Mouse (Mus musculus) midbrain, embryonic 10.5 days (tissue): ENCODE measurements around the gene Sox13. TPM values are rescaled to one million over a fixed set of nuclear protein-coding genes. Genes with fewer than 3 reads are reported as not detected.

Source experiments
- DNase-seq: peaks from one replicate; pipeline ENCODE4 v3.0.0-alpha.2; 2017; ENCODE audit warnings: low spot score
- H3K27ac ChIP-seq: fragments of 300-500 bp; sonication (generic); replicated peaks from 2 replicates; pipeline ENCODE4 v1.5.1; 2016; ENCODE audit warnings: mild to moderate bottlenecking
- H3K27me3 ChIP-seq: fragments of 300-500 bp; sonication (generic); 2 replicates; pipeline ENCODE4 v1.6.1; 2016; ENCODE audit warnings: low read depth, mild to moderate bottlenecking; ENCODE audit not compliant: poor library complexity, severe bottlenecking
- H3K36me3 ChIP-seq: fragments of 300-500 bp; sonication (generic); 2 replicates; pipeline ENCODE4 v1.6.1; 2016; ENCODE audit warnings: mild to moderate bottlenecking, moderate library complexity
- H3K4me1 ChIP-seq: fragments of 300-500 bp; sonication (generic); 2 replicates; pipeline ENCODE4 v1.6.1; 2016
- H3K4me3 ChIP-seq: fragments of 300-500 bp; sonication (generic); 2 replicates; pipeline ENCODE4 v1.5.1; 2016; ENCODE audit warnings: mild to moderate bottlenecking, moderate library complexity
- H3K9me3 ChIP-seq: fragments of 300-500 bp; sonication (generic); replicated peaks from 2 replicates; pipeline ENCODE4 v1.6.1; 2016; ENCODE audit warnings: mild to moderate bottlenecking
- WGBS: fragments of 180-500 bp; shearing (Covaris S2); methylation state at CpG from one replicate; pipeline ENCODE4 v1.1.7; 2016; 5-methylcytosine and 5-hydroxymethylcytosine counted together
- polyA plus RNA-seq: library from polyadenylated mRNA; unstranded; fragments of >200 nt; fragmentation: Nextera tagmentation; extraction: Ambion mirVana; gene quantifications from 2 replicates; pipeline ENCODE4 v1.2.1, GENCODE M21; 2016

The Sox13 gene
- polyA plus RNA-seq, 1 experiment from 2014 or later = 28.5 TPM

DNA sequence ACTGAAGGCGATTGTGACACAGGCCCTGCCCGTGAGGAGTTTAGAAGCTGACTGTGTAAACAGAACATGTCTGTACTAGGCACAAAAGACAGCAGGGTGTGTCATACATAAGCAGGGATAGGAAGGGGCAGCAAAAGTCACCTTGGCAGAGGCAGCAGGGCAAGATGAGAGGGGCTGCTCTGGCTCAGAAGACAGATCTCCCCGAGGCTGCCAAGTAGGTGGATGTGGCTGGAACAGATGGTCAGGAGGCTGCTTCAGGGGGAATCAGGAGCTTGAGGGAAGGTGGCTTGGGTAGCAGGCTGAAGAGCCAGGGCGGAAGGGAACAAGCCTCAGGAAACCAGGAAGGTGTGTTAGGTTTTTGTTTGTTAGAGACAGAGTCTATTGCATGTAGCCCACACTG is 53.8 kb downstream of the Sox13 start:
- Histone ChIP-seq H3K9me3 (no peaks in the 10 kb centered on the region), H3K27me3 (peaks cover 44% of the 10 kb centered on the region), H3K4me1 (peaks cover 45% of the 10 kb centered on the region), H3K4me3 (no peak overlapping the region), H3K27ac (no peak overlapping the region), H3K36me3 (no peaks in the 10 kb centered on the region)
- 83% methylated on average over 4 of the region's 4 CpGs for WGBS
- no peak for DNase-seq

GRCm38 (mm10) chr1:133368644-133369043 is 55.5 kb downstream of the Sox13 start:
- WGBS = 55% methylated on average over 10 of the region's 10 CpGs
- Histone ChIP-seq H3K27ac (0 out of 2 replicates have a peak overlapping the region, but pooled peaks have one; percentile 69), H3K4me3 (no peak overlapping the region), H3K36me3 (no peaks in the 10 kb centered on the region), H3K27me3 (peaks cover 61% of the 10 kb centered on the region), H3K9me3 (no peaks in the 10 kb centered on the region), H3K4me1 (peaks cover 60% of the 10 kb centered on the region)
- no peak for DNase-seq

DNA sequence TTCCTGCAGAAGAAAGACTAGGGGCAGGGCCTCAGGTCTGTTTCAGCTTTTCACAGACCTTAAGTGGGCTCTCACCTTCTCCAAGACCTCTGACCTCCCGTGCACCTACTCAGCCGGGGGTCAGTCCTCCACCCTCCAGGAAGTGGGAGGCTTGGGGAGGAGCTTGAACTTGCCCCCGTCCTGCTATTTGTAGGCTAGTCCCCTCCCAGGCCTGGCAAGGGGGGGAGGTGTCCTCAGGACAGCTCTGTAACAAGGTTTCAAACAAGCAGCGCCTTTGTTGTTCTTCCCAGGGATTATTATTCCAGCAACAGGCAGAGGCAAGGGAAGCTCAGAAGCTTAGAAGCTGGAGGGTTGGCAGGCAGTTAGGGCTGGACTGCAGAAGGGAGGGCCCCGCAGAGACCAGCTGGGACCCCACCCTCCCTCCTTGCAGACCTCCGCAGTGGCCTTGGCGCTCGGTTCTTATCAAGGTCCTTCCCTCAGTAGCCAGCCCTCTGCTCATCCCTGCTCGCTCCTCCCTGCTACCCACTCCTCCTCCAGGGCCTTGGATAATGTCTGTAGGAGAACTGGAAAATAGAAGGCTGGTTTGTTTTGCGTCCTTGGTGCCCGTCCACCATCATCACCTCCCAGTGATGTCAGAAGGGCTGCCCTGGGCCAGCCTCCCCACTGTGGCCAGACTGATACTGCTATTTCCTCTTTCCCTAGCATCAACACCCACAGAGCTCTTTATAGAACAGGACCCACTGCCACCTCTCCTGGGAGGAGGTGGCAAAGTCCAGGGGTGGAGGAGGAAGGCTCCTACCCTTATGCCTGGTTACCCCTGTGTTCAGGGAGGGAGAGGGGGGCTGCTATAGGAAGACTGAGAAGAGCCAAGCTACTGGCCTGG is 56.3 kb downstream of the Sox13 start:
- H3K4me3 ChIP-seq = no peak overlapping the region
- WGBS = 11% methylated on average over 11 of the region's 11 CpGs
- peaks cover 68% of the 10 kb centered on the region for H3K27me3 ChIP-seq
- H3K9me3 ChIP-seq = no peaks in the 10 kb centered on the region
- peak; percentile 28 for DNase-seq
- H3K4me1 ChIP-seq = peaks cover 62% of the 10 kb centered on the region
- peak overlapping the region; percentile 69 for H3K27ac ChIP-seq
- no peaks in the 10 kb centered on the region for H3K36me3 ChIP-seq

- peak overlapping the region; percentile 69; the same call in 1 of the 2 replicates for H3K27ac ChIP-seq
- no peak overlapping the region for H3K4me3 ChIP-seq
- 54% methylated on average over 10 of the region's 10 CpGs for WGBS
- H3K27me3 ChIP-seq = peaks cover 76% of the 10 kb centered on the region
- no peaks in the 10 kb centered on the region for H3K9me3 ChIP-seq
- H3K4me1 ChIP-seq = peaks cover 55% of the 10 kb centered on the region
- no peak for DNase-seq
- H3K36me3 ChIP-seq = no peaks in the 10 kb centered on the region
Measured at GRCm38 (mm10) chr1:133366951-133367605, 57.1 kb downstream of the Sox13 start.

- H3K36me3 ChIP-seq = no peaks in the 10 kb centered on the region
- H3K9me3 ChIP-seq = no peaks in the 10 kb centered on the region
- H3K4me1 ChIP-seq = peaks cover 49% of the 10 kb centered on the region
- H3K27ac ChIP-seq = no peak overlapping the region
- 39% methylated on average over 2 of the region's 2 CpGs for WGBS
- no peak for DNase-seq
- no peak overlapping the region for H3K4me3 ChIP-seq
- peaks cover 76% of the 10 kb centered on the region for H3K27me3 ChIP-seq
Measured at GRCm38 (mm10) chr1:133364890-133365289, 59.3 kb downstream of the Sox13 start.

GRCm38 (mm10) chr1:133364022-133364630 is 60.1 kb downstream of the Sox13 start:
- 4% methylated on average over 27 of the region's 27 CpGs for WGBS
- H3K27me3 ChIP-seq = peaks cover 75% of the 10 kb centered on the region
- H3K4me1 ChIP-seq = peaks cover 49% of the 10 kb centered on the region

DNA sequence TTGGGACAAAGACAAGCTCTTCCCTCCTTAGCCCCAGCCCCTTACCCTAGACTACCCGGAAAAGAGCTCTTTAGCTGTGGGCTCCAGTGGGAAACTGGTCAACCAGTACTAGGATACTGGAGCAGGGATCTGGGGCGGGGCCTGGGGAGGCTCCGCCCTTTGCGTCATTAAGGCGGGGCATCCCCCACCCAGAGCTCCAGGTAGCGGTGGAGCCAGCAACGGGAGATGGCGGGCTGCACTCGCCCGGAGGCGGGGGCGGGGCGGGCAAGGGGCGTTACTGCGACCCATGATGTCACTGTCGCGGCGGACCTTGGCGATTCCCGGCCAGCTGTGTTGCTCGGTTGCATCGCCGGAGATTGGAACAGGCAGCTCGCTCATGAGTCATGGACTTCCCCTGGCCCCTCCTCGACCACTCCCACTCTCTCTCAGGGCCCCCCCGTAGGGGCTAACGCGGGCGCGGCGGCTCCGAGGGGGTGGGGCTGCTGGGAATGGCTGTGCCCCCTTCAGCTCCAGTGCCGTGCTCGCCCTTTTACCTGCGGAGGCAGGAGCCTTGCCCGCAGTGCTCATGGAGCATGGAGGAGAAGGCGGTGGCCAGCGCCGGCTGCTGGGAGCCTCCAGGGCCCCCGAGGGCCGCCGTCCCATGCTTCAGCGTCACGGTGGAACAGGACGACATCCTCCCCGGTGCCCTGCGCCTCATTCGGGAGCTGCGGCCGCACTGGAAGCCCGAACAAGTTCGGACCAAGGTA is 60.7 kb downstream of the Sox13 start, which contains the start of gene Etnk2:
TSS of gene Etnk2 (plus strand) at position 297 of the 746 bp plus-strand sequence.
- Histone ChIP-seq H3K27ac (peak within 1 kb of the TSS; percentile 78), H3K36me3 (no peaks in the 10 kb centered on the region), H3K27me3 (peaks cover 76% of the 10 kb centered on the region), H3K9me3 (no peaks in the 10 kb centered on the region), H3K4me1 (peaks cover 43% of the 10 kb centered on the region), H3K4me3 (peak within 1 kb of the TSS; percentile 84)
- under 1% methylated on average over 52 of the region's 52 CpGs for WGBS
- peak; percentile 84 for DNase-seq

More at GRCm38 (mm10) chr1:133364022-133364630, 60.1 kb downstream of the Sox13 start:
- Histone ChIP-seq H3K9me3 (no peaks in the 10 kb centered on the region), H3K27ac (peak overlapping the region; percentile 78), H3K36me3 (no peaks in the 10 kb centered on the region), H3K4me3 (peak overlapping the region; percentile 84)
- no peak for DNase-seq

- H3K9me3 ChIP-seq = no peaks in the 10 kb centered on the region
- no peak overlapping the region for H3K27ac ChIP-seq
- 90% methylated on average over 5 of the region's 5 CpGs for WGBS
- H3K27me3 ChIP-seq = peaks cover 83% of the 10 kb centered on the region
- peaks cover 29% of the 10 kb centered on the region for H3K4me1 ChIP-seq
- no peak for DNase-seq
- no peaks in the 10 kb centered on the region for H3K36me3 ChIP-seq
- H3K4me3 ChIP-seq = no peak overlapping the region
Measured at GRCm38 (mm10) chr1:133362103-133362502, 62.1 kb downstream of the Sox13 start.

DNA sequence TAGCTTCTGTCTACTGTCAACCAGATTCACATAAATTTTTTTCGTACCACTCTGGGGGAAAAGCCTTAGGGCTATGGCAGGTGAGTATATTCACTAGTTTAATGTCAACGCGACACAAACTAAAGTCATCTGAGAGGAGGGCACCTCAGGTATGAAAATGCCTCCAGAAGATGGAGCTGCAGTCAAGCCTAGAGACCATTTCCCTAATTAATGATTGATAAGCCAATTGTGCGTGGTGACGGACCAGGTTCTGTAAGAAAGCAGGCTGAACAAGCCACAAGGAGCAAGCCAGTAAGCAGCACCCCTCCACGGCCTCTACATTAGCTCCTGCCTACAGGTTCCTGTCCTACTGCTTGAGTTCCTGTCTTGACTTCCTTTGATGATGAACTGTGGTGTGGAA is 63.2 kb downstream of the Sox13 start:
- 91% methylated on average over 6 of the region's 6 CpGs for WGBS
- no peak overlapping the region for H3K27ac ChIP-seq
- H3K4me1 ChIP-seq = peaks cover 29% of the 10 kb centered on the region
- DNase-seq = no peak
- no peaks in the 10 kb centered on the region for H3K9me3 ChIP-seq
- no peak overlapping the region for H3K4me3 ChIP-seq
- no peaks in the 10 kb centered on the region for H3K36me3 ChIP-seq
- peaks cover 82% of the 10 kb centered on the region for H3K27me3 ChIP-seq

DNA sequence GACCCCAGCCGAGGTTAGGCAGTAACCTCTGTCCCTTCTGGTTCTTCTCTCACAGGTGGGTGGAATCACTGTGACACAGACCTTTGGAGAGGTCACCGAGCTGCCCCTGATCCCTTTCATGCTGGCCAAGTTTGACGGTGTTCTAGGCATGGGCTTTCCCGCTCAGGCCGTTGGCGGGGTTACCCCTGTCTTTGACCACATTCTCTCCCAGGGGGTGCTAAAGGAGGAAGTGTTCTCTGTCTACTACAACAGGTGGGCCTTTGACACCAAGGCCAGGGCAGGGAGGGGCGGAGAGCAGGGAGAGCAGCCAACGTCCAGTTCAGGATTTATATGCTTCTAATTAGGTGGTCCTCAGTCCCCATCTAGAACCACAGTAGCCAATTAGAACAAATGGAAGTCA is 67.8 kb downstream of the Sox13 start:
- no peak overlapping the region for H3K27ac ChIP-seq
- H3K36me3 ChIP-seq = no peaks in the 10 kb centered on the region
- H3K4me1 ChIP-seq = peaks cover 20% of the 10 kb centered on the region
- DNase-seq = no peak
- 70% methylated on average over 8 of the region's 8 CpGs for WGBS
- H3K9me3 ChIP-seq = no peaks in the 10 kb centered on the region
- H3K4me3 ChIP-seq = no peak overlapping the region
- peaks cover 72% of the 10 kb centered on the region for H3K27me3 ChIP-seq

GRCm38 (mm10) chr1:133355912-133356311 is 68.3 kb downstream of the Sox13 start:
- no peak overlapping the region for H3K4me3 ChIP-seq
- H3K9me3 ChIP-seq = no peaks in the 10 kb centered on the region
- H3K27me3 ChIP-seq = peaks cover 72% of the 10 kb centered on the region
- H3K27ac ChIP-seq = no peak overlapping the region
- no peaks in the 10 kb centered on the region for H3K36me3 ChIP-seq
- WGBS = 56% methylated on average over 15 of the region's 15 CpGs
- no peak for DNase-seq
- H3K4me1 ChIP-seq = peaks cover 20% of the 10 kb centered on the region

DNA sequence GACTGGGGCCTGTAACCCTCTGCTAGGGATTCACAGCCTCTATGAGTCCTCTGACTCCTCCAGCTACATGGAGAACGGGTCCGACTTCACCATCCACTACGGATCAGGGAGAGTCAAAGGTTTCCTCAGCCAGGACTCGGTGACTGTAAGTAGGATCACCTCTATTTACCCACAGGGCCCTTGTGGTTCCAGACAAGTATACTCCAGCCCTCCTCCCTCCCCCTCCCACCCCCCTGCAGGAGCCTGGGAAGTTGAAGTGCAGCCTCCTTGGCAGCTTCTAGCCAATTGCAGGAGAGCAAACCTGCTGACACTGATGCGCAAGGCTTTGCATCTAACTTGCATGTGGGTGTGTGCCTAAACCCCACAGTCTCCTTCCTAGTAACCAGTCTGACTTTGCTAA is 68.7 kb downstream of the Sox13 start:
- 43% methylated on average over 5 of the region's 5 CpGs for WGBS
- Histone ChIP-seq H3K27me3 (peaks cover 72% of the 10 kb centered on the region), H3K36me3 (no peaks in the 10 kb centered on the region), H3K9me3 (no peaks in the 10 kb centered on the region), H3K4me3 (no peak overlapping the region), H3K27ac (no peak overlapping the region), H3K4me1 (peaks cover 20% of the 10 kb centered on the region)
- no peak for DNase-seq
